Mouse (Mus musculus) megakaryocyte, adult 5-6 weeks (primary cell): ENCODE results near the gene Wdr24. TPM values are rescaled to one million over a fixed set of nuclear protein-coding genes. Genes with fewer than 3 reads are reported as not detected.

Source experiments
- ATAC-seq: 2 replicates; pipeline ENCODE4 v1.8.0; 2016; ENCODE audit warnings: mild to moderate bottlenecking, inconsistent platforms; ENCODE audit not compliant: poor library complexity, severe bottlenecking
- total RNA-seq, 2 experiments: library from RNA; stranded (forward) in 1 of 2; stranded (reverse) in 1 of 2; fragments of 153-499, 151-499 nt in 1 of 2; fragments of 221-1000, 200-1000 nt in 1 of 2; gene quantifications; 2 replicates each; pipeline versions ENCODE4 v1.2.3 to v1.2.4; 2015 to 2017

Gene Wdr24
- total RNA-seq, 2 experiments from 2014 or later = 6.9 to 12.3 TPM

DNA sequence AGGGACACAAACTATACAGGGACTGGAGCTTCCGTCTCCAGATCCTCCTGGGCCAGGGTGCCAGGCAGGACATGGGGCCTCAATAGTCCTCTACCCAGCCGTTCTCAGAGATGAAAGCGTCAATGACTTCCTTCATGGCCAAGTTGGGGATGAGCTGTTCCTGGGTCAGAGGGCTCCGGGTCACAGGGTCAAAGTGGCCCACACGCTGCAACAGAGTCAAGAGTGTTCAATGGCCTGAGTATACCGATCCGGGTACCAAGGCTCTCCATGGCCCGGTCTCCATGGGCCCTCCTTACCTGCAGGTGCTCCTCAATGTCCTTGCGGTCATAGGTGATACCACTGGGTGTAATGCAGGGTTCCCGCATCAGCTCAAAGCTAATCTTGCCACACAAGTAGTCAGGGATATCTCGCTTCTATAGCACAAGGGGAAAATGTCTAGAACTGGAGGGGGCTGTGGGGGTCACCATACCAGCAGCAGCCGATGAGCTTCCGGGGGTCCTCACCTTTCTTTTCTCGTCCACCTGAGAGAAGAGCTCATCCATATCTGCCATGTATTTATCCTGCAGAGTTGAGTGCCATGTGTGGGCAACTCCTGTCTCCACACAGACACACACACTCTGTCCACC is 7.5 kb downstream of the Wdr24 start:
- ATAC-seq = no peak

GRCm38 (mm10) chr17:25831451-25832281 is 8.2 kb downstream of the Wdr24 start:
- no peak for ATAC-seq

DNA sequence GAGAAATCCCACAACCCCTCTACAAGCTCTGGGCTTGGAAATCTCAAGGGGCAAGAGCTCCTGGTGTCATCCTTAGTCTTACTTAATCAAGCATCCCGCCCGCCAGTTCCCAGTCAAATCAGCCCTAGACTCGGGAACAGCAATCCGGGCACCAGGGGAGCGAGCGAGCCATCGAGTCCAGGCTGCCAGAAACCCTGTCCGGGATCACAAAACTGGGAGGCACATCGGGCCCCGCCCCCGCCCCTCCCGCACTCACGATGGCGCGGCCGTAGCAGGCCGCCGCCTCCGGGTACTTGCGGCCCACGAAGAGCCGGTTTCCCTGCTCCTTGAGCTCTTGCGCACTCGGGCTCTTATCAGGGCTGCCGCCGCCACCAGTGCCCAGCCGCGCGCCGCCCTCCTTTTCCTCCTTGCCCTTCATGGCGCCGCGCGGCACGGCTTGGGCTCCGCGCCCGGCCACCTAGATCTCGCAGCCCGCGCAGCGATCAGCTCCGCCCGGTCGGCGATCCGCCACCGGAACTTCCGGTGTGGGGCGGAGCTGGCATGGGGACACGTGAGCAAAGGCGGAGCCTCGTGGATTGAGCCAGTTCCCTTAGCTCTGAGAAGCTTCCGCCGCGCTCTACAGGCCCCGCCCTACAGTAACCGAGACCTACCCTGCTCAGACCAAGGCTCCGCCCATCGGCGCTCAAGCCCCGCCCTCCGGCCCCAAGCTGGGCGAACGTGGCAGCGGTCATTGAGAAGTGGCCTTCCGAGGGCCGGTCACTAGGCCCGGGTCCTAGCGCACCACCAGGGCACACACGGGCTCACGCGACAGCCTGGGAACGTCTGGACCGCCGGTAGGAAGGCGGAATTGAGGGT is 9.2 kb downstream of the Wdr24 start:
- peak; percentile 86 for ATAC-seq

DNA sequence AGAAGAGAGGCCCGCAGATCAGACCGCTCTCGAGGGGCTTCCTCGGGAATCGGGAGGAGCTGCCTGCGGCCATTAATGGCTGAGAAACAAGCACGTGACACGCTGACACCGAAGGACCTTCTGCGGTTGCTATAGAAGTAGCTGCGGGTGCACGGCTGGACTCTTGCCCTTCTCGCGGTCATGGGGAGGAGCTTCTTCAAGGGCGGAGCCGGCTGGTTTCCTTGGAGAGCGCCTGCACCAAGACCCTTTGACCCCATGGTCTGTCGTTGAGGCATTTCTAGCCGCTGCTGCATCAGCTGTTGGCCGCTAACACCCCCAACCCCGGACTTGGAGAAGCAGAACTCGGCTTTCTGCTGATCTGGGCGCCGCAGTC is 9.8 kb downstream of the Wdr24 start, which contains the start of gene Stub1:
Gene Stub1 (minus strand): TSS at position 114 of the 373 bp plus-strand sequence.
- peak; percentile 52 for ATAC-seq

- ATAC-seq = no peak
Observed at GRCm38 (mm10) chr17:25833961-25834594, 10.7 kb downstream of the Wdr24 start.

DNA sequence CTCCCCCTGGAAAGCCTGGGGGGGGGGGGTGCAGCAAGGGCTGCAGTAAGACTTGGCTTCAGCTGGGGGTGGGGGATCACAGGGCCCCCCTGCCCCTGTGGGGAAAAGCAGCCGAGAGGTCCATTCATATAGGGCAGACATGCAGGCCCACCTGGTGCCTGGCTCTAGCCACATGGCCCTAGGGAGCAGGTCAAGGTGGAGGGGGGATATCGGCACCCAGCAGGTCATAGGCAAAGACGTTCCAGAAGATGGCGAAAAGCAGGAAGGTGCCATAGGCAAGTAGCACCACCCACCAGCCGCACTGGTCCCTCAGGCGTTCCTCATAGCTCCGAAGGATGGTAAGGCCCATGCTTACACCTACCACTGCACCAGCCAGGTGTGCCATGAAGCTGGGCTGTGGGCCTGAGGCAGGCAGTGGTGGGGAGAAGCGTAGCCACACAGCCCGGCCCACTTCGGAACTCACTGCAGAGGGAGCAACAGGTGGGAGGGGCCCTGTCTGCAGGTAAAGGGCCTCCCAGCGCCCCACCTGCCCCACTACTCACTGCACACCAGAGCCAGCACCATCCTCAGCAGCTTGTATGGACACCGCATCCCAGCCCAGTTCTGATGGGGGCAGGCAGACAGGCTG is 11.3 kb downstream of the Wdr24 start:
- no peak for ATAC-seq

- no peak for ATAC-seq
Observed at GRCm38 (mm10) chr17:25835301-25835700, 11.9 kb downstream of the Wdr24 start.

DNA sequence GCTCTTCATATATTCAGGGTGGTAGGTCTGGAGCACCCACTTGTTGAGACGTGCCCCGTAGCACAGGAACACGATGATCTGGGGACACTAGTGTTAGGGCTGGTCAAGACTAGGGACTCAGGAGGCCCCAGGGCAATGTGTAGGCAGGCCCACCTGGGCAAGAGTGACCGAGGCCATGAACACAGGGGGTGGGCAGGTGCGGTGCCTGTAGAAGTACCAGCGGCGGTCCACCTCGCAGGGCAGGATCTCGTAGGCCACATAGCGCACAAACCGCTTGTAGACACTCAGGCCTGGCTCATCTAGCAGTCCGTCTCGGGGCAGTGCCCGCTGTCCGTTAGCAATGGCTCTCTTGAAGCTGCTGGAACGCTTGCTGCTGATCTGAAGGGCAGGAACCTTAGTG is 12.4 kb downstream of the Wdr24 start:
- ATAC-seq = no peak

GRCm38 (mm10) chr17:25836397-25837075 is 13.1 kb downstream of the Wdr24 start:
- ATAC-seq = no peak

DNA sequence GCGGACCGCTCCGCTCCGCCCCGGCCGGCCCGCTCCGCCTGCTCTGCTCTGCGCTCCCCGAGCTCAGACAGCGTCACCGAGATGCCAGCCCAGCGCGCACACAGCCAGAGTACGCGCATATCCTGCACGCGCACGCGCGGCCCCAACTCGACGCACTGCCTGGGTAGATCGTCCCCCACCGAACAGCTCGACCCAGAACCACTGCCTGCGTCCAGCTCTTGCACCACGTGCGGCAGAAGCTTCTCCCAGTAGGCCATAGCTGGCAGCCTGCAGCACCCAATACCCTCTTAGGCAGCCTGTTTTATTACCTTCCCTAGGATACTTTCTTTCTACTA is 13.6 kb downstream of the Wdr24 start, which contains the start of gene Rhbdl1:
Gene Rhbdl1 (minus strand): TSS at position 220 of the 335 bp plus-strand sequence.
- no peak for ATAC-seq

DNA sequence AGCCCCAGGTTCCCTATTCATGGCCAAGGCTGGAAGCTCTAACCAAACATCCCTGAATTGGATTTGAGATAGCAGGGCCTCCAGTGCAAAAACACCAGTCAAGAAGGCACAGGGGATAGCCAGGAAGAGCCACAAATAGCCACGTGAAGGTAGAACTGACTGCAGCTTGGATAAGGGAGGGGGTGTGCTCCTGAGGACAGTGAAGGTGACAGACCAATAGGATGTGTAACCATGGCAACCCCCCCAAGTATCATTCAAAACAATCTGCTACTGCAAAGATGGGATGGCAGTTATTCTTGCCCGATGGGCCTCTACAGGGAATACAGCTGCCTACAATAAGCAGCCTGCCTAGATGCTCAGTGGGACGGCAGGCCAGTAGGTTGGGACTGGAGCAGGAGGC is 14.1 kb downstream of the Wdr24 start:
- ATAC-seq = no peak

DNA sequence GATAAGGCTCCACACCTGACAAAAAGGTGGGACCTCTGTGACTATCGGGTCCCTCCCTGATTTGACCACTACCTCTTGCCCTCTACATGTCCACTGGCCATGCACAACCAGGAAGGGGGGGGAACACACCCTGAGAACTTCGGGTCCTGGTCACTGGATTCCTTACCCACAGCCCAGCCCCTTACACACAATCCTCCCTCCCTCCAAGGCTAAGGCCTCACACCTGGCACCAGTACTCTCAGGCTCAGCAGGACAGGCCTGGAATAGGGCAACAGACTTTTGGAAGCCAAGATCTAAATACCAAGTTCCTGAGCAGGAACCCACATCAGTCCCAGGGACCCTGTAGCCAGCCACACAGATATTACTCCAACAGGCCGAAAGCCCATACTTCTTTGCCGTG is 15.5 kb downstream of the Wdr24 start:
- no peak for ATAC-seq

GRCm38 (mm10) chr17:25839455-25840235 is 16.2 kb downstream of the Wdr24 start:
- no peak for ATAC-seq

GRCm38 (mm10) chr17:25840519-25840918 is 17.1 kb downstream of the Wdr24 start:
- ATAC-seq = no peak

DNA sequence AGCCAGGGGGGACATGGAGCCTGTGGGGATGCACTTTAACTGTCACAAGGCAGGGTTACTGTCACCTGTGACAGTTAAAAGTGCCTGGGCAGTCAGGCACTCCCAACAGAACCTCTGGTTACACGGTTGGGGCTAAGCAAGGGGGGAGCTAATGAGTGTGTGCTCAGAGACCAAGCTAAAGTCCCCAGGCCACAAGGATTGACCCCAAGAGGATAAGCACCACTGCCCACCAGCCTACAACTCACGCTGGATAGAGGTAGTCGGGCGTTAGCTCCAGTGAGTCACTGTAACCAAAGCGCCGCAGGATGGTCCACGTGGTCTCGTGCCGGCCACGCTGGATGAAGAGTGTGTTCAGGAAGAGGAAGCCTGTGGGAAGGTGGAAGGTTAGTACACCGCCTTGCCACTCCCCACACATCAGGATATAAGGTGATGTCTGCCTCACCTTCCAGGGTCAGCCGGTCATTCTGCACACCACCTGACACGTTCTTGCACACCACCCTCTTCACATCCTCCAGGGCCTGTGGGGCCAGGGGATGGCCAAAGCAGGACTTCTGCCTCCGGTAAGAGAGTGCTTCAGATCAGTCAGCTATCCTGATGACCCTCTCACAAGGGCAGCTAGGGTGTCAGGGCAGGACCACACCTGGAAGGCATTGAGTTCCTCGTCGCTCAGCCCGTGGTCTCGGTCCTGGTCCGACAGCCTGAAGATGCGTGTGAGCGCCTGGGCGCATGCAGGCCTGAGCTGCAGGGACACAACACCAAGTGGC is 17.9 kb downstream of the Wdr24 start, which contains the start of gene Gm20683:
Gene Gm20683 (minus strand): TSS at position 647 of the 764 bp plus-strand sequence.
- ATAC-seq = no peak

- ATAC-seq = no peak
Observed at GRCm38 (mm10) chr17:25842509-25842908, 19.1 kb downstream of the Wdr24 start.

- ATAC-seq = no peak
Observed at GRCm38 (mm10) chr17:25843122-25843521, 19.7 kb downstream of the Wdr24 start.
